Mouse (Mus musculus): ENCODE results near the gene Gm6880.
"Not testable (repeated sequence)": the region's sequence is repeated elsewhere in the genome, so short reads cannot be mapped to it uniquely, and the experiment has no call there.

Gene Gm6880

GRCm38 (mm10) chrX:74481349-74481885 lies at the start of gene Gm6880:
Gm6880 (minus strand) TSS chrX:74481399.
- not testable (repeated sequence) for ATAC-seq (ENCODE audit: insufficient number of reproducible peaks, low FRiP score, low TSS enrichment)

DNA sequence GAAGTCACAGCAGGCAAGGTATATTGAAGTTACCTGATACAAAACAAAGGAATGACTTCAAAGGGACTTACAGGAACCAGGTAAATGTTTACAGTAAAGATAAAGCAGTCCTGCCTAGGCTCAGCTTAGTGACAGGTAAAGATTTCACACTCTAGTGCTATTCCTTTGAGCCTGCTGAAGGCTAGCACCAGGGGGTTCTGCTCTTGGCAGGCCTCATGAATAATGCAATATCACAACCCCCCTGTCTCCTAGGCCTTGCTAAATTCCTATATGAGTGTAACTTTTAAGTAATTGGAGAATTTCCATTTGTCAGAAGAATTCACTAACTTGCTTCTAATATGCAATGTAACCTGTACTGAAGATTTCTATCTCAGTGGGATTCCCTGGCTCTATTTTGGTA lies 36.3 kb upstream of the Gm6880 start:
- ATAC-seq (ENCODE audit: insufficient number of reproducible peaks, low FRiP score, low TSS enrichment), result not testable (repeated sequence)

DNA sequence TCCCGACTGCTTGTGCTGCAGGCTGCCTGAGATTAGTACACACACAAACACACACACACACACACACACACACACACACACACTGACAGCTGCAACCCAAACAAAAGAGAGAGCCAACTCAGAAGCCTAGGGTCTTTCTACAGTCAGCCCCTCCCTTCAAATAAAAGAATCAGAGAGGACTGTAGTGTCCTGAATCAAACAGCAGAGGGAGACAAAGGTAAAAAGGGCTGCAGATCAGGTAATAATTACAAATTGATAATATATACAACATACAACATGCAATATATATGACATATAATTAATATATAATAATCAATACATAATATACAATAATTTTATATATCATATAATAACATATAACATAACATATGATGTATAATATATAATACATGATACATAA lies 15.9 kb upstream of the Gm6880 start:
- ATAC-seq (ENCODE audit: insufficient number of reproducible peaks, low FRiP score, low TSS enrichment), result no peak

DNA sequence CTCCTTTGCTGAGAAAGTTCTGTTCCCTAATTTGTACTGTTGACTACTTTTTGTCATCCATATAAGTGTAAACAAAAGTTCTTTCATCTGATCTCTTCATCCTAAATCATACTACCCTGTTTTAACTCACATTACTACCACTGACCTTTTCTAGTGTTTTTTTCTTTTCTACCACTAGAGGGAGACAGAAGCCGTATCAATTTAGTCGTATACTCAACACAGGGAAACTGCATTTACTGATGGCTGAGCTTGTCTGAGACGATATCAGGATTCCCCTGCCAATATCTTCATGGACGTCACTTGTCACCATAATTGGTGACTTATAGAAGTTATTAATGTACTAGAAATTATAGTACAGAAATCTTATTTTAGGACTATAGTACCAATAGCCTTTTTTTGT lies 28.4 kb downstream of the Gm6880 start:
- ATAC-seq (ENCODE audit: insufficient number of reproducible peaks, low FRiP score, low TSS enrichment), result no peak

DNA sequence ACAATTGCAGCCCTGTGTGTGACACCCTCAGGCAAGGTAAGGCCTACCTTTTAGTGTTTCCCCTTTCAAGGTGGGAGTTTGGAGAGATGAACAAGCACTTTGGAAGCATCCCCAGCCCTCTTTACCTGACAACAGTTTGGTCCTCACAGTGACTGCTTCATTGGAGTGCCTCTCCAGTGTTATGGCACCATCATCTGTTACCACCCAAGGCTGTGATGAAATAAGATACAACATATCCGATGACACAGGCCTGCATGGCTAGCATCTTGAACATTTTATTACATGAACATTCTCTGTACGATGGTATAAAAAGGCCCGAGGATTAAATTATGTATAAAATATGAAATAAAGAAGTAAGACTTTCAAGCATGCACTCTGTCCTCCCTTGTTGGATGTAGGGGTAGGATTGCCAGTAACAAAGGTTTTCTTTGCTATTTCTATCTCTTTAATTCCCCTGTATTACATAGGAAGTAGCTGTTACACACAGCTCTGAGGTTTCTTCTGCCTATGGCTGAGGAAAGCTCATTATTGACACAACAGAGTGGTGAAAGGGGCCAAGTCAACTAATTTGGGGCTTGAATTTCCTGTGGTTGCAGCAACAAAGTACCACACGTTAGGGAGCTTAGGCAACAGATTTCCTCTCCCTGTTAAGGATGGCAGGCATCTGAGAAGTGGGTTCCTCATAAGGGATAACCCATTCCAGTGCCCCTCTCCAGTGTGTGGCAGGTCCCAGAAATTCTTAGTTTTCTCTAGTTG lies 29.9 kb downstream of the Gm6880 start:
- no peak for ATAC-seq (ENCODE audit: insufficient number of reproducible peaks, low FRiP score, low TSS enrichment)

Data from cerebellum, adult (tissue).